Mouse (Mus musculus): ENCODE results near the gene Ankdd1b. TPM values are rescaled to one million over a fixed set of nuclear protein-coding genes. Genes with fewer than 3 reads are reported as not detected.
A peak's percentile ranks its signal among the peaks of the same experiment; 100 is the strongest.

Ankdd1b gene
- polyA plus RNA-seq, 1 experiment from 2014 or later, result 0.21 TPM

- Histone ChIP-seq H3K4me1 (peaks cover 13% of the 10 kb centered on the region), H3K27ac (no peak overlapping the region), H3K9ac (no peak overlapping the region), H3K36me3 (no peaks in the 10 kb centered on the region), H3K27me3 (no peaks in the 10 kb centered on the region), H3K4me3 (no peak overlapping the region), H3K4me2 (no peak overlapping the region), H3K9me3 (no peaks in the 10 kb centered on the region)
- ATAC-seq (ENCODE audit: insufficient number of reproducible peaks, insufficient read depth, low FRiP score, low TSS enrichment, low read depth), result no peak
- 84% methylated on average over 3 of the region's 3 CpGs for WGBS
These were observed 16.7 kb downstream of the Ankdd1b start for GRCm38 (mm10) chr13:96454288-96454687.

- Histone ChIP-seq H3K36me3 (no peaks in the 10 kb centered on the region), H3K9me3 (no peaks in the 10 kb centered on the region), H3K4me2 (no peak overlapping the region), H3K27ac (no peak overlapping the region), H3K27me3 (no peaks in the 10 kb centered on the region), H3K4me3 (no peak overlapping the region), H3K4me1 (peaks cover 4% of the 10 kb centered on the region), H3K9ac (no peak overlapping the region)
- ATAC-seq (ENCODE audit: insufficient number of reproducible peaks, insufficient read depth, low FRiP score, low TSS enrichment, low read depth), result no peak
- 92% methylated on average over 3 of the region's 3 CpGs for WGBS
These were observed 18.4 kb downstream of the Ankdd1b start for GRCm38 (mm10) chr13:96452621-96453020.

DNA sequence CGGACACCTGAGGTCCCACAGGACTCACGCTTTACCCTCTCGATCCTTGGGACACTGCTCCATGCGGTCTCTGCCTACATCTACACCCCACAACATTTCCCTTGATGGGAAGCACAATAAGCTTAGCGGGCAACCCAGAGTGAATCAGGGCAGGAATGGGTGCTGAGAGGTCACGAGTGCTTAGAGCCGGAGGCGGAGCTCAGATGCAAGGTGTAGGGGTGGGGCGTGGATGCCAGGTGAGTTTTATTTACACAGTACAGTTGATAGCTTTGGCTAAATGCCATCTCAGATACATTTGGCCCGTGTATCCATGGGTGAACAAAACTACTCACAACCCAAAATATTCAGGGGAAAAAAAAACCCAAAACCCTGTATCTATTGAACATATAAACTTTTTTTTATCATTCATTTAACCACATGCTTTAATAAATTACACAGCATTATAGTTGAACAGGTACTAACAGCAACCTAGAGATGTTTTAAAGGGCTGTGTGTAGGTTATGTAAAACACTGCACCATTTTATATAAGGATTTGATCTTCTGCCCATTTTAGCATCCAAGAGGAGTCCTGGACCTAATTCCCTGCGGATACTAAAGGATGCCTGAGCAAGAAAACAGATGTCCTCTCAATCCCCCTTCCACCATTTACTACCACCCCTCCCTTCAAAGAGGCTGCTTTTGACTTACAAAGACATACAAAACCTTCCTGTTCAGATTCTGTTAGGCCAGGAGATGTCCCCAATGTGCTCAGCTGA is 19.4 kb downstream of the Ankdd1b start:
- 84% methylated on average over 11 of the region's 11 CpGs for WGBS
- no peaks in the 10 kb centered on the region for H3K36me3 ChIP-seq
- no peak overlapping the region for H3K9ac ChIP-seq
- no peak overlapping the region for H3K4me3 ChIP-seq
- no peaks in the 10 kb centered on the region for H3K27me3 ChIP-seq
- H3K27ac ChIP-seq, result no peak overlapping the region
- no peak for ATAC-seq (ENCODE audit: insufficient number of reproducible peaks, insufficient read depth, low FRiP score, low TSS enrichment, low read depth)
- no peak overlapping the region for H3K4me2 ChIP-seq
- H3K9me3 ChIP-seq, result no peaks in the 10 kb centered on the region
- H3K4me1 ChIP-seq, result no peaks in the 10 kb centered on the region

DNA sequence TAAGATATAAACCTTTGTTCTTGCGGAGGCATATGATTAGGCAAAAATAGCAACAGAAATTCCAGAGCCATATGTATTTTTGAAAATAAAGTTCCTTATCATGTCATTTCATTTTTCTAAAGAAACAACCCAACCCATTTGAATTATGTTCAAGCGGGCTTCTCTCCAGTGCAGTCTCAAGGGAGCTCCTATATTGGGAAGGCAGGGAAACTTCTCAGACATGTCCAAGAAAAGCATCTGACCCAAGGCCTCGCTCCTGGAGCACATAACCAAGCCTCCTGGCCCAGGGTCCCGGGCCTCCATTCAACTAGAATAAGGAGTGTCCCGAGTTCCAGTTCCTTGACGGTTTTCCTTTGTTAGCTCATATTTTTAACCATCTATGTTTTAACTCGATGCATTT is 20.1 kb downstream of the Ankdd1b start:
- Histone ChIP-seq H3K36me3 (no peaks in the 10 kb centered on the region), H3K27me3 (no peaks in the 10 kb centered on the region), H3K4me1 (no peaks in the 10 kb centered on the region), H3K27ac (no peak overlapping the region), H3K9ac (no peak overlapping the region), H3K9me3 (no peaks in the 10 kb centered on the region), H3K4me3 (no peak overlapping the region), H3K4me2 (no peak overlapping the region)
- 84% methylated on average over 7 of the region's 7 CpGs for WGBS
- no peak for ATAC-seq (ENCODE audit: insufficient number of reproducible peaks, insufficient read depth, low FRiP score, low TSS enrichment, low read depth)

DNA sequence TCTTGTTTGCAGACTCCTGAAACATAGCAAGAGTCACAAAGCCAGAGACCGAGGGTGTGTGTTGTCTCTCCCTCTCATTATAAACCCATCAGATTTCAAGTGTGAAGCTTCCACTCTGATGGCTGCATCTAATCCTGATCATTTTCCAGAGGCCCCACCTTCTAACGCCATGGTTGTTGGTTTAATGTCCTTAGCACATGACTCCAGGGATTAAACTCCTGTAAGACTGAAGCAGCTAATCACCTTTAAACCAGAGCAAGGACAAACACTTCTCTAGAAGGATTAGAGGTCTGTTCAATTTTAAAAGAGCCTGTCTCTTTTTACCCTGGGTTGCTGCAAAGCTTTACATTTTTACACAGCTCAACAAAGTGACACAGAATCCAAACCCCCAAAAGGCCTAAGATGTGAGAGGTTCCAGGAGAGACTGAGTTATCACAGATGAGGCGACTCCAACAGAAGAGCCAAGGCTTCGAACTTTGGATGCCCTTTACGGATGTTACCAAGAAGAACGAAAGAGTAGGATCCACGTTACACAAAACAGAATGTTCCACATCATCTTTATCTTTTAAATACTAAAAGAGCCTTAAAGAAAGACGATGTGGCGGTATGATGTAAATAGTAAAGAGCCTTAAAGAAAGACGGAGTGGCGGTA is 20.7 kb downstream of the Ankdd1b start:
- no peaks in the 10 kb centered on the region for H3K4me1 ChIP-seq
- WGBS, result 85% methylated on average over 11 of the region's 11 CpGs
- H3K36me3 ChIP-seq, result no peaks in the 10 kb centered on the region
- H3K9me3 ChIP-seq, result no peaks in the 10 kb centered on the region
- H3K9ac ChIP-seq, result no peak overlapping the region
- no peak overlapping the region for H3K4me2 ChIP-seq
- H3K27me3 ChIP-seq, result no peaks in the 10 kb centered on the region
- H3K27ac ChIP-seq, result no peak overlapping the region
- H3K4me3 ChIP-seq, result no peak overlapping the region
- no peak for ATAC-seq (ENCODE audit: insufficient number of reproducible peaks, insufficient read depth, low FRiP score, low TSS enrichment, low read depth)

- H3K27ac ChIP-seq, result no peak overlapping the region
- no peaks in the 10 kb centered on the region for H3K36me3 ChIP-seq
- ATAC-seq (ENCODE audit: insufficient number of reproducible peaks, insufficient read depth, low FRiP score, low TSS enrichment, low read depth), result no peak
- H3K4me3 ChIP-seq, result no peak overlapping the region
- WGBS, result 90% methylated on average over 4 of the region's 4 CpGs
- no peaks in the 10 kb centered on the region for H3K27me3 ChIP-seq
- peaks cover 7% of the 10 kb centered on the region; the same call in 1 of the 2 replicates for H3K4me1 ChIP-seq
- no peaks in the 10 kb centered on the region for H3K9me3 ChIP-seq
- no peak overlapping the region for H3K9ac ChIP-seq
- no peak overlapping the region for H3K4me2 ChIP-seq
These were observed 30.6 kb downstream of the Ankdd1b start for GRCm38 (mm10) chr13:96440436-96440835.

DNA sequence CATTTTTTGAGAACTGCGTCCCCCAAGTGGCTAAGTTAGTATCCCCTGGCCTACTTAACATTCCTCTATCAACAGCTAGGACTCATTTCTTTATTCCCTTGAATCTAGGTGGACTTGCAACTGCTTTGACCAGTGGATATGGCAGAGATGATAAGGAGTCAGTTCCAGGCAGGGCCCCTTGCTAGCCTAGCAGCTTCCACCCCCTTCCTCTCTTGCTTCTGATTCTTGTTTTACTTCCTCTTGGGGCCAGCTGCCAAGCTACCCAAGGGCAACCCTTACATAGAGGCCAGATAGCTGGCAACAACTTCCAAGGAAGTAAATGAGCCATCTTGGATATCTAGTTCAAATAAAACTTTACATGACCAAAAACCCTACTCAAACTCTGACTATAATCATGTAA is 34.1 kb downstream of the Ankdd1b start:
- Histone ChIP-seq H3K9me3 (no peaks in the 10 kb centered on the region), H3K9ac (no peak overlapping the region), H3K27ac (no peak overlapping the region), H3K4me3 (no peak overlapping the region), H3K4me1 (peaks cover 23% of the 10 kb centered on the region), H3K4me2 (no peak overlapping the region), H3K27me3 (no peaks in the 10 kb centered on the region), H3K36me3 (no peaks in the 10 kb centered on the region)
- ATAC-seq (ENCODE audit: insufficient number of reproducible peaks, insufficient read depth, low FRiP score, low TSS enrichment, low read depth), result no peak
- WGBS, result 86% methylated on average over 1 of the region's 1 CpGs

GRCm38 (mm10) chr13:96435793-96436192 is 35.2 kb downstream of the Ankdd1b start:
- Histone ChIP-seq H3K4me1 (peaks cover 23% of the 10 kb centered on the region), H3K4me2 (peak overlapping the region; percentile 29), H3K9ac (no peak overlapping the region), H3K27me3 (no peaks in the 10 kb centered on the region), H3K36me3 (no peaks in the 10 kb centered on the region), H3K27ac (no peak overlapping the region), H3K4me3 (no peak overlapping the region), H3K9me3 (no peaks in the 10 kb centered on the region)
- WGBS, result 21% methylated on average over 12 of the region's 13 CpGs
- no peak for ATAC-seq (ENCODE audit: insufficient number of reproducible peaks, insufficient read depth, low FRiP score, low TSS enrichment, low read depth)

DNA sequence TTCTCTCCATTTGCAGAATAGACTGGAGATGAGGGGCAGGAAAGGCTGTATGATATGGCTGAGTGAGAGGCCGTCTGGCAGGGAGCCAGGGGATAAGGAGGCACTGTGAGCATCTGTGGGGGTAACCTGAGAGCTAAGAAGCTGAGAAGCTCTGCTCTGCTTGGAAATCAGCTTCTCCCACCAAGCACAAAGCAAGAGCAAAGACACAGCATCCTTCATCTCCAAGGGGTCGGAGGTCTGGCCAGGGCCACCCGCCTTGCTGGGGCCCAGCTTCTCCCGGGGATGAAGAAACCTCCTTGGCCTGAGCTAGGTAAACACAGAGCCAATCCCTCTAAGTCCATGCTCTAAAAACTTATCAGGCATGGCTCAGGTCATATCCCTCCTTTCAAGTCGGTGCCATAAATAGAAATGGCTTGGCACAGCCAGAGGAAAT is 36.1 kb downstream of the Ankdd1b start:
- peak; percentile 48 for ATAC-seq (ENCODE audit: insufficient number of reproducible peaks, insufficient read depth, low FRiP score, low TSS enrichment, low read depth)
- H3K4me1 ChIP-seq, result peaks cover 23% of the 10 kb centered on the region
- WGBS, result 40% methylated on average over 5 of the region's 5 CpGs
- H3K4me2 ChIP-seq, result no peak overlapping the region; the same call in 1 of the 2 replicates
- no peaks in the 10 kb centered on the region for H3K9me3 ChIP-seq
- H3K9ac ChIP-seq, result no peak overlapping the region
- H3K27me3 ChIP-seq, result no peaks in the 10 kb centered on the region
- no peak overlapping the region for H3K4me3 ChIP-seq
- H3K36me3 ChIP-seq, result no peaks in the 10 kb centered on the region
- H3K27ac ChIP-seq, result peak overlapping the region; percentile 62

DNA sequence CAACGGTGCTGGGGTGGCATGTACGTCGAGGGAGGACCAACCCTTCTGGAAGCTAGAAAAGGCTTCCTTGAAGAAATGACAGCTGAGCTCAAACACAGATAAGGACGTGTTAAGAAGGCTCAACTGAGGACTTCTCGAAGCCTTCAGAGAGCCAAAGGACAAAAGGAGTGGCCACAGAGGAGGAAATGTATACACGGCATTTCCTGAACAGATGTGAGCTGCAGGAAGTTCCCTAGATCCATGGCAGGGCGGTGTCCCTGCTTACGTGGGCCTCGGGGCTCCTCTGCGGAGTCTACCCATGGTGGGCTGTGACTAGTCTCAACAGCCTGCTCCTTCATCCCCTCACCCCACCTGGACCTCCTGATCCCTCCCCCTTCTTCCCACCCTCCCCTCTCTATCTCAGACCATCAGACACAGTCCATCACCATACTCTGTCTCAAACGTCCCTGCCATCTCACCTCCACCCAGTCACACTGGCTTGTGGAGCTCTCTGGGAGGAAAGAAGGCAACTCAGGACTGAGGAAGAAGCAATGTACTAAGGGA is 37.3 kb downstream of the Ankdd1b start:
- Histone ChIP-seq H3K27ac (no peak overlapping the region), H3K27me3 (no peaks in the 10 kb centered on the region), H3K4me3 (no peak overlapping the region), H3K9me3 (no peaks in the 10 kb centered on the region), H3K36me3 (no peaks in the 10 kb centered on the region), H3K4me2 (no peak overlapping the region), H3K4me1 (peaks cover 23% of the 10 kb centered on the region), H3K9ac (no peak overlapping the region)
- 67% methylated on average over 11 of the region's 11 CpGs for WGBS
- ATAC-seq (ENCODE audit: insufficient number of reproducible peaks, insufficient read depth, low FRiP score, low TSS enrichment, low read depth), result no peak

GRCm38 (mm10) chr13:96433041-96433440 is 38.0 kb downstream of the Ankdd1b start:
- Histone ChIP-seq H3K9ac (no peak overlapping the region), H3K27ac (no peak overlapping the region), H3K4me3 (no peak overlapping the region), H3K4me2 (no peak overlapping the region), H3K4me1 (peaks cover 23% of the 10 kb centered on the region), H3K36me3 (no peaks in the 10 kb centered on the region), H3K27me3 (no peaks in the 10 kb centered on the region), H3K9me3 (no peaks in the 10 kb centered on the region)
- WGBS, result 88% methylated on average over 6 of the region's 6 CpGs
- ATAC-seq (ENCODE audit: insufficient number of reproducible peaks, insufficient read depth, low FRiP score, low TSS enrichment, low read depth), result no peak

- Histone ChIP-seq H3K36me3 (no peaks in the 10 kb centered on the region), H3K4me1 (peaks cover 25% of the 10 kb centered on the region), H3K9ac (no peak overlapping the region), H3K4me3 (no peak overlapping the region), H3K4me2 (no peak overlapping the region), H3K27ac (no peak overlapping the region), H3K9me3 (no peaks in the 10 kb centered on the region), H3K27me3 (no peaks in the 10 kb centered on the region)
- ATAC-seq (ENCODE audit: insufficient number of reproducible peaks, insufficient read depth, low FRiP score, low TSS enrichment, low read depth), result no peak
- 52% methylated on average over 3 of the region's 3 CpGs for WGBS
These were observed 38.6 kb downstream of the Ankdd1b start for GRCm38 (mm10) chr13:96432376-96432811.
